Mouse (Mus musculus) frontal cortex, postnatal 36 days (tissue): ENCODE data around the gene Ntm.

Experiments used
- DNase-seq, 2 experiments: peaks; one replicate each; pipeline ENCODE4 v3.0.0; 2022; ENCODE audit warnings: low spot score in 2 of 2

Ntm gene

DNA sequence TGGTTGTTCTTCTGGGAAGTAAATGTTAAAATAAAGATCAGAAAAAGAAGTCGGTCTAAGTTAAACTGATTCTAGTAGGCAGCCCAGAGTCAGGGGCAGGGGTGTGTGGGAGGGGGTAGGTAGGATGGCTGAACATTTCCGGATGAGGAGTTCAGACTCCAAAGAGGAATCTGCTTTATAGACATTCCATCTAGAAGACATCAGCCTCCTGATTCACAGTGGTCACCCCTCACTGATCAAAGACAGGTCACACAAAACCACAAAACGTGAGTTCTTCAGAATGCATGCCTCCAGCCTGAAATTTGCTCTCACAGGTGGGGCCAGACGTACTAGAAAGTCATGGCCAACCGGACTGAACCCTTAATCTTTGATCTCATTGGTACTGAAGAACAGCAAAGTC, 895.4 kb downstream of the Ntm start:
- no peak for DNase-seq

DNA sequence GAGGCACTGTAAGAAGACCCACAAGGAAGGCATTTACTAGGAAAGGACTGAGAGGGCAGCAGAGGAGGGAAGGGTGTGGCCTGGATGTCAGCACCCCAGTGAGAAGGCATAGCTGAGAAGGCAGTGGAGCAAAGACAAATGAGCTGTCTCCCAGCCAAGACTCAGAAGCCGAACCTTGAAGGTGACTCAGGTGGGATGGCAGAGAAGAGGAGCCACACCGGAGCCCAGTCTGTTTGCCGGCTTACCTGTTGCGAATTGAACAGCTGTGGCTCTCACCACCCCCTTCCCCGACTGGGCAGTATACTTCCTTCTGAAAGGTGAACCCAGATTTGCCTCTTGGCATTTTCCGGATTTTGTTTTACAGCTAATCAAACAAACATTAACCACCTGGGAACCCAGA, 902.6 kb downstream of the Ntm start:
- no peak for DNase-seq

DNA sequence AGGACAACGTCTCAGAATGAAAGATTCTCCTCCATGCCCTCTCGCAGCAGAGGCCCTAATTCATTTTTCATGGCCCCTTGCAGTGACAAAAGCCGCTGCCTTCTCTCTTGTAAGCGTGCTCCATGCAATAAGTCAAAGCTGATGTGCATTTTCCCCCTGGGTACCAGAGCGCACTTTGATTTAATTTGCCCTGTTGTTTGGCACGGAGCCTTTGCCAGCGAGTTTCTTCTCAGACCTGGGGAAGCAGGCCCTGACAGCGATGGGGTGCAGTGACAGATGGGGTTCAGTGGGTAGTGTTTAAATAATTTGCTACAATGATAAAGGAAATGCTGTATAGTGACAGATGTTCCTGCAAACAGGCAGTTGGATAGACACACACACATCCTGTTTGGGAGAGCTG, 904.1 kb downstream of the Ntm start:
- DNase-seq, result no peak

DNA sequence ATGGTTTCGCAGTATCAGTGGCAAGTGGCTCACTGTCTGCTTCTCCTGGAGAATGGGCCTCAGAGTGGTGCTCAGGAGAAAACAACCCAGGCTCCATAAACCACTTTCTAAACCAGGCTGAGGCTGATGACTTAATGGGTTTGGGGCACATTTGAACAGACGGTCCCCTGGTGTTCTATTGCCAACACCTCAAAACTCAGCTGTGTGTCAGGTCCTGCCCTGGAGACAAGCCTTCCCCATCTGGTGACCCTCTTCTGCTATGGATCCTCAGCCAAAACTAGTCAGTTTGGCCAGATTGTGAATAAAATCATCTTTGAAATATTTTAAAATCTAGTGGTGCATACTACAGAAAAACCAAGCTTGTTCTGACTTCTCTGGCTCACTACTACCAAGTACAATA, 907.3 kb downstream of the Ntm start:
- no peak for DNase-seq

DNA sequence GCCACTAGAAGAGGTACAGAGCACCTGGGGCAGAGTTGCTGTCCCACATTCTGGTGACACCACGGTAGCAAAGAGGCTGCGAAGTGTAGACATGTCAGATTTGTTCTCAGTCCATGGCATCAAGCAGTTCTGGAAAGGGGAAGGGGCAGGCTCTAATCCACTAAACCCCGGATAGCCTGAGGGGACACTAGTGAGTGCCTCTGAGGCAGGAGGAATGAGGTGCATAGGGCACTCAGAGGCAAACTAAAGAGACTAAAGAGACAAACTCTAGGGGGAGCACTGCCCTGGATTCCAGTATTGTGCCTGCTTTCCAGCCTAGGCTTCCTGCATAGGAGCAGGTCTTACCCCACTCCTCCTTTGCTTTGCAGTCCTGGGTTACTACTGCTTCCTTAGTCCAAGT, 926.5 kb downstream of the Ntm start:
- no peak for DNase-seq

DNA sequence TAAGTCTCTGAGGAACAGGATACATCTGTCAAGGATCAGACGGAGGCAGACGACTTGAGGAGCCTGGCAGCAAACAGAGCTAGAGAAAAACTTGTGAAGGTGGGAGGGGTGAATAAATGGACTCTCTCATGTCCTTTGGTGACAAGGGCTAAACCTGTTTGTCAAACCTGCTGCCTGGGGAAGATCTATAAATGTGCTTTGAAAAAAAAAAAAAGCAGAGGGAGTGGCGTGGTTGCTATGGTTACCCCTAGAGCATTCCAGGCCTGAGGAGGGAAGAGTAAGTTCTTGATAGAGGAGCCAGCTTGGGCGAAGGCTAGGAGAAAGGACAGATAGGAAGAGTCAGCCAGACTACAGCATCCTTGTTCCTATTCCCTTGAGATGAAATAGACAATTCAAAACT, 926.9 kb downstream of the Ntm start:
- peak in 1 of 2 experiments; percentile 43 for DNase-seq

DNA sequence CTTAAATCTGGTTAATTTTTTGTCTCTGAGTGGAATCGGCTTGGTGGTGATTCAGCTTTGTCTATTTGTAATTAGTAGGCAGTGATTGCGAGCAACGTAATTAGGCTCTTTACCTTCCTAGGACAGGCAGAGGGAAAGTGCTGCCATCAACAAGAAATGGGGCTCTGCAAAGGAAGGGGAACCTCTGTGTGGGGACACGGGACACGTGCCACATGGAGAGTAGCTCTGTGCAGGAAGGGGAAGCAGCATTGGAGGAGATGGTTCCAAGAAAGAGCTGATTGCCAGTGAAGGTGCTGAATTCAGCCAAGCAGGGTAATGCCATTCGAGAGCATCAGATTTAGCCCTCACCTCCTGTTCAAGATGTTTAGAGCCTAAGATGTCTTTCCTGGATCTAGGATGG, 936.5 kb downstream of the Ntm start:
- no peak for DNase-seq

DNA sequence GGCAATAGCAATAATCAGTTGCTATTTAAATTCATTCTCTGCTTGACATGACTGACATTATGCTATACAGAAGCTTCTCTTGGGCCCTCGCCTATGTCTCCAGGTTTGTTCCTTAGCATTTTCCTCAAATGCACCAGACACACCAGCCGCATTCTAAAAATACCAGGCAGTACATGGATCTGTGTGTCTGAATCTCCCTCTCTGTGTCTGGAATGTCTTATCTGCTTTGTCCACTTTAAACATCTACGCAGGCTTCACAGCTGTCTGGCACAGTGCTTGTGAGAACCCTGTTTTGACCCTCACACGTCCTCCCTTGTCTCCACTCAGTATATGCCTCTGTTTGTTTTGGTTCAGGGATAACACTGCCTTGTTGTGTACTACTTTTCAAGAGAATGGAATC, 937.3 kb downstream of the Ntm start:
- DNase-seq, result no peak

DNA sequence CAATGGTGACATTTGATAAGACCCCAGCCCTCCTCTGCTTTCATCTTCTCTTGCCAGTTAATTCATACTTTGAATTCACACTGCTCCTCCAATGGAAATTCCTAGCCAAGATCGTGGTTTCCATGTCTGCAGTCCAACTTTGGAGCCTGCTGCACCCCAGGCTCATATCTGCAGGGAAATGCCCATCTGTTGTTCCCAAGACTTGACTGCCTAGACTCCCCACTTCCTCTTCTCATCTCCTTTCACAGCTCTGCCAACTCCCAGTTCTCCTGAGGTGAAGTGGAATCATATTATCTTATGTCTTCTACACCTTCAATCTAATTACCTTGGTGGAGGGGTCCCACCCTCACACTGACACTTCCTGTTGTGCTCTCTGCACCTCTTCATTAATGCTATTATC, 937.8 kb downstream of the Ntm start:
- DNase-seq, result no peak

DNA sequence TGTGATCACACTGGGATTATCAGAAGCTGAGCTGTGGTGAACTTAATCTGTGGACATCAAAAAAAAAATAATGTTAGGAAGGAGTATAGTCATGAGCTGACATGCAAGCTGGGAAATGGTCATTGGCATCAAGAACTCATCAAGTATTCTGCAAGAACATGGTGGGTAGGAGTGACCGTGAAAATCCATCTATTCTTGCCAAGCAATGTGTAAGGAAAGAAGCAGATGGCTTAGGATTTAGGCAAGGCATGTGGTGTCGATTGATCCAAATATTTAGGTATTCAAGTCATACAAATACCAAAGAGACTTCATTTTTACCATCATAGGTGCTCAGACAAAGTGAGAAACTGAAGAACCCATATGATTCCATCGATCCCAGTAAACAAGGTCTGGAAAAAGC, 946.1 kb downstream of the Ntm start:
- peak in 1 of 2 experiments; percentile 45 for DNase-seq

DNA sequence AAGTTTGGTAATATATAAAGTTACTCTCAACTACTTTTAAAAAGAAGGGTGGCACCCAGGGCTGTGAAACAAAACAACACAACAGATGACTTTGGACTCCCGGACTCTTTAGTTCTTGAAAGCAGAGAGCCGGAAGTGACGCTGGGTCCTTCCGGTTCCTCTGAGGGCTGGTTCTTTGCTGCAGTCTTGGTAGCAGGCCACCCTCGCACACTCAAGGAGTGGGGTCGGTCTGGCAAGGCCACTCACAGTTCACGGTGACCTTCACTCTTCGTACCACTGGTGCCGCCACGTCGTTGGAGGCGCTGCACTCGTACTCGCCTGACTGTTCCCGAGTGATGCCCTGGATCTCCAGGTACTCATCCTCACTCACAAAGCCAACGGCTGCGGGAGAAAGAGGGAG, 949.1 kb downstream of the Ntm start:
- DNase-seq, result no peak

DNA sequence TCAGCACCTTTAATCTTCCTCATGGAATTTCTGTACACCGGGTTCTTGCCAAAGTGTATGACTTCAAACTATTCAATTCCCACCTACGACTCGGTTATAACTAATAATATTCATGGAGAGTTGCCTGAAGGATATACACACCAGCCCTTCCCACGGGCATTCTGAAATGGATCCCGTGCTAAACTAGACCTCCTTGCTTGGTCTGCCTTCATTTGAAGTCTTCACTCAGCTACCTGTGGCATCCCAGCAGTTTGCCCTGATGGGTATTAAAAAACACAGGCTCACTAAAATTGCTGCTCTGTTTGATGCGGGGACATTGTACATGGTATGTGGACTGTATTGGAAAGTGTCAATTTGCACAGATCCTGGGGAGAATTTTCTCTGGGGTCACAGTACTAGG, 950.4 kb downstream of the Ntm start:
- no peak for DNase-seq

DNA sequence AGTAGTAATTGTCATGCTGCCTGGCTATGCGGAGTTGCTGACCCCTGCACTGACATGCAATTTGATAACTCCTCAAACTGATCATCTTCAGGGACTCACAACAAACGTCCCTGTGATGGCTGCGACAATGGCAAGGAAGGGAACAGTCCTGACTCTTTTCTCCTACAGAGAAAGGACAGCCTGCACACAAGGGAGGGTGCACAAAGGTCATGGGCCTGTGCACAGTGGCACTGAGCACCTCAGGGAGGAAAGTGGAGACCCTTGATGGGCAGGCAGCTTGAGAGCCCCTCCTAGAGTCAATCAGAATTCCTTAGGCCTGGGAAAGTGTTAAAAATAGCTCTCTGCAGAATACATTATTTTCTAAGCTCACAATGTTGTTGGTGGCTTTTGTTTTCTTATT, 951.5 kb downstream of the Ntm start:
- DNase-seq, result no peak

DNA sequence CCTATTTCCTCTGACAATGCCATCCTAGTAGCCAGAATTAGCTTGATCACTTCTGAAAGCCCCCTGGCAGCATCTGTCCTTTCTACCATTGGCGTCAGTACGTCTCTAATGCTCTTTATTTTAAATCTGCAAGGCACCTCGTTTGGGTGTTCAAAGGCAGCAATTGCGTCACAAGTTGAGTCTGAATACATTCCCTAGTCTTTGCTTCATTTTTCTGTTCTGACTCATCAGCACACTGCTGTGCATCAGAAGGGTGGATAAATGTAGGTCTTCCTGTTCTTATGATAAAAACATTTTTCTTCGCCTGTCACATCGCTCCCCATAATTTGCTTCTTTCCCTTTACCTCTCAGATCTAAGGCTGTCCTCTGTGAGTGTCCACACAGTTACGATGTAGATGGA, 958.4 kb downstream of the Ntm start:
- peak; percentile 24 to 43 for DNase-seq

DNA sequence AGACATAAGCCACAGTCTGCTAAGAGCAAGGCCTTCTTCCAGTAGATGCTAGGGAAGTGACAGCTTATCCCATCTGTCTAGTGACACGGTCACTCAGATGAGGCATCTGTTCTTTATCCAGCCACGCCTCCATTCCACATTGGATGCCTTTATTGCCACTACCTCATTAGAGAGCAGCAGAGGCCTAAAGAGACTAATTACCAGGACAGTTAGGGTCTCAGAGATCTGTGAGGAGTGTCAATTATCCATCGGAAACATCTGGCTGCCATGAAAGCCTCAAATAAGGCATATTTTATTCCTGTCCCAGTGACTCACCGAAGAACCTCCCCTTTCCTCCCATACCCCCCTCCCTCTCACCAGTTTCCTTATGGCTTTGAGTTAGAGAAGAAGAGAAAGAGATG, 963.0 kb downstream of the Ntm start:
- no peak for DNase-seq

DNA sequence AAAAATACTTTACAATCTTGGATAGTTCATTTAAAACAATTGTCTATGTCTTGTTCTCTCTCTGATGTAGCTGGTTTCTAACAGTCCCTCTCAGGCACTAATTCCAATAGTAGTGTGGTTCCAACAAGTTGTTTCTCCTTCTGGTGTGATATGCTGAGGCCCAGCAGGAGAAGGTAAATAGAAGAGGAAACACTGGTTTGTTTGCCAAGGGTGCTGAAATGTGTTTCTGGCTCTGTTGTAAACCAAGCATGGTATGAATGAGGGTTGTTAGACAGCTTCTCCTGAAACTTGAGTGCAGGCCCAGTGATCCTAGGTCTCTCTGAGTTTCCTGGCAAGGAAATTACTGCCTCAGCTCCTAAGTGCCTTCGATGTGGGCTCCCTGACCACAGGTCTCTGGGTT, 985.7 kb downstream of the Ntm start:
- no peak for DNase-seq

DNA sequence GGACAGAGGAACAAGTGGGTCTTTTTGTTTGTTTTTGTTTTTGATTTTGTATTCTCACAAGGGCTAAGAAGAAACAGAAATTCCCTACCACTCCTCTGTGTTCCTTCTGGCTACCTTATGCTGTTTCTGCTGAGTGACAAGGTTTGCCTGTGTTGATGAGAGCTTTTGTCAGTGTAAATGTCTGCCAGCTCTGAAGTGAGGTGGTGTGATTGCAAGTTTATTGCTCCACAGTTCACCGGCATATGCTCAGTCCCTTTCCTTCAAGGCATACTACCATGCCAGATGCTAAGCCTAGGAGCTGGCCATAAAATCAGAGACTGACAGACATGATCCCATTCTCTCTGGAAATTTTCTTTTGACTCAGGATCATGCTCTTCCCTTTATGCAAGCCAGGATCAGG, 993.5 kb downstream of the Ntm start:
- no peak for DNase-seq
